Mouse (Mus musculus): Measurements from ENCODE around the gene Paqr9. TPM values are rescaled to one million over a fixed set of nuclear protein-coding genes. Genes with fewer than 3 reads are reported as not detected.

The Paqr9 gene
- polyA plus RNA-seq, 1 experiment from 2014 or later: 63.6 TPM

GRCm38 (mm10) chr9:95597466-95598178, 38.2 kb downstream of the Paqr9 start:
- H3K27ac ChIP-seq (ENCODE audit: low read depth): no peak overlapping the region
- no peak overlapping the region for H3K4me3 ChIP-seq (ENCODE audit: low read depth, low read length)
- ATAC-seq: no peak
- H3K4me2 ChIP-seq (ENCODE audit: low read depth, low read length): 0 out of 2 replicates have a peak overlapping the region, but pooled peaks have one; percentile 9
- 48% methylated on average over 13 of the region's 13 CpGs for whole genome bisulfite sequencing (ENCODE audit: insufficient replicate concordance)
- no peak for DNase-seq
- no peaks in the 10 kb centered on the region for H3K36me3 ChIP-seq (replicated peaks; ENCODE audit: insufficient read depth, low read length)
- TF ChIP-seq EP300 (IDR thresholded peaks at IDR 0.05; ENCODE audit: low read depth) (no peak), CTCF (IDR thresholded peaks at IDR 0.05; ENCODE audit: low read depth) (no peak)
- H3K27me3 ChIP-seq (ENCODE audit: insufficient read depth, low read length): 0 out of 2 replicates have a peak, but pooled peaks cover 3% of the 10 kb centered on the region
- peak overlapping the region; percentile 16; the same call in 1 of the 2 replicates for H3K9ac ChIP-seq (replicated peaks)
- no peaks in the 10 kb centered on the region for H3K9me3 ChIP-seq (ENCODE audit: low read length)
- H3K4me1 ChIP-seq (ENCODE audit: insufficient read depth): no peaks in the 10 kb centered on the region

DNA sequence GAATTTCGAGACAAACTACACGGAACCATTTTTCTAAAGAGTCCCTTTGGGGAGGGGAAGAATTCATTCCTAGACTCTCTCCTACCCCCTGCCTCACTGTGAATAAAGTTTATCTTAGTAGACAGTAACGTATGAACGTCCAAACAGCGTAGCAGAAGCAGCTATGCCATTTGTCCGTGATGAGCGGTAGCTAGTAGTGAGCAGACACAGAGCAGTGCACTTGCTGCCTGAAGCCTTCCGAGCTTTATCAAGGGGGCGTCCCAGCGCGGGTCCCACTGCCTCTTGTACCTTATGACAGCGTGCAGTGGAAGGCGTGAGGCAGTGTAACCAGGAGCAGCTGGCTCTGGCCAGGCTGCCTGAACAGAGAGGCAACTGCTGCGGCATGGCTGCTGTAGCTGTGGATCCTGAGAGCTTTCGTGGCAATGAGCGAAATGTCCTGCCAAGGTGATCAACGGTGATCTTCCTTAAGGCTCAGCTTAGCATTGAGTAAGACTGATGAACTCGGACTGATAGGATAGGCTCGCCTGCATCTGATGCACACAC, 38.8 kb downstream of the Paqr9 start:
- Histone ChIP-seq H3K4me2 (ENCODE audit: low read depth, low read length) (0 out of 2 replicates have a peak overlapping the region, but pooled peaks have one; percentile 9), H3K4me3 (ENCODE audit: low read depth, low read length) (no peak overlapping the region)
- no peak for ATAC-seq

DNA sequence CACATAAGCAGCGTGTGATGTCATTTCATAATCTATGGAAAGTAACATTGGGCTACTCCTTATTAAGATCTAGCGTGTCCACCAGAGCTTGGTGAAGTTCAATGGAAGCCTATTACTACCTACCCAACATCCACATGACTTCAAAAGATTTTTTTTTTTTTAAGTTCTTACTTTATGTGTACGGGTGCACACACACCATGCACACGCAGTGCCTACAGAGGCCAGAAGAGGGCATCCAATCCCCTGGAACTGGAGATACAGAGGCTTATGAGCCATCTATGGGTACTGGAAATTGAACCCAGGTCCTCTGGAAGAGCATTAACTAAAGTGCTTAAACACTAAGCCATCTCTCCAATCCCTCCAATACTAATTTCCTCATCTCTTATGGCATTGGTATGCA, 39.9 kb downstream of the Paqr9 start:
- no peak overlapping the region for H3K4me2 ChIP-seq (ENCODE audit: low read depth, low read length)
- H3K9ac ChIP-seq (replicated peaks): no peak overlapping the region
- ATAC-seq (no peak), DNase-seq (no peak)
- 0 out of 2 replicates have a peak, but pooled peaks cover 3% of the 10 kb centered on the region for H3K27me3 ChIP-seq (ENCODE audit: insufficient read depth, low read length)
- no peaks in the 10 kb centered on the region for H3K36me3 ChIP-seq (replicated peaks; ENCODE audit: insufficient read depth, low read length)
- no peaks in the 10 kb centered on the region for H3K4me1 ChIP-seq (ENCODE audit: insufficient read depth)
- no peak overlapping the region for H3K4me3 ChIP-seq (ENCODE audit: low read depth, low read length)
- 74% methylated on average over 4 of the region's 4 CpGs for WGBS (ENCODE audit: insufficient replicate concordance)
- TF ChIP-seq EP300 (IDR thresholded peaks at IDR 0.05; ENCODE audit: low read depth): no peak
- TF ChIP-seq CTCF (IDR thresholded peaks at IDR 0.05; ENCODE audit: low read depth): peak; percentile 57
- no peaks in the 10 kb centered on the region for H3K9me3 ChIP-seq (ENCODE audit: low read length)
- no peak overlapping the region for H3K27ac ChIP-seq (ENCODE audit: low read depth)

More for the DNA sequence above, 38.8 kb downstream of the Paqr9 start:
- no peaks in the 10 kb centered on the region for H3K9me3 ChIP-seq (ENCODE audit: low read length)
- no peak for DNase-seq
- peak overlapping the region; percentile 16; the same call in 1 of the 2 replicates for H3K9ac ChIP-seq (replicated peaks)
- 53% methylated on average over 19 of the region's 19 CpGs for WGBS (ENCODE audit: insufficient replicate concordance)
- TF ChIP-seq CTCF (IDR thresholded peaks at IDR 0.05; ENCODE audit: low read depth) (no peak), EP300 (IDR thresholded peaks at IDR 0.05; ENCODE audit: low read depth) (no peak)
- H3K27me3 ChIP-seq (ENCODE audit: insufficient read depth, low read length): 0 out of 2 replicates have a peak, but pooled peaks cover 3% of the 10 kb centered on the region
- no peaks in the 10 kb centered on the region for H3K36me3 ChIP-seq (replicated peaks; ENCODE audit: insufficient read depth, low read length)
- no peak overlapping the region for H3K27ac ChIP-seq (ENCODE audit: low read depth)
- no peaks in the 10 kb centered on the region for H3K4me1 ChIP-seq (ENCODE audit: insufficient read depth)

GRCm38 (mm10) chr9:95602849-95603248, 43.4 kb downstream of the Paqr9 start:
- no peak for TF ChIP-seq CTCF (IDR thresholded peaks at IDR 0.05; ENCODE audit: low read depth)
- TF ChIP-seq EP300 (IDR thresholded peaks at IDR 0.05; ENCODE audit: low read depth): no peak
- Histone ChIP-seq H3K4me2 (ENCODE audit: low read depth, low read length) (no peak overlapping the region), H3K9ac (replicated peaks) (no peak overlapping the region), H3K4me3 (ENCODE audit: low read depth, low read length) (no peak overlapping the region), H3K9me3 (ENCODE audit: low read length) (no peaks in the 10 kb centered on the region), H3K27ac (ENCODE audit: low read depth) (no peak overlapping the region), H3K36me3 (replicated peaks; ENCODE audit: insufficient read depth, low read length) (no peaks in the 10 kb centered on the region), H3K27me3 (ENCODE audit: insufficient read depth, low read length) (0 out of 2 replicates have a peak, but pooled peaks cover 3% of the 10 kb centered on the region), H3K4me1 (ENCODE audit: insufficient read depth) (no peaks in the 10 kb centered on the region)
- WGBS (ENCODE audit: insufficient replicate concordance): 62% methylated on average over 3 of the region's 3 CpGs
- DNase-seq: no peak
- ATAC-seq: no peak

DNA sequence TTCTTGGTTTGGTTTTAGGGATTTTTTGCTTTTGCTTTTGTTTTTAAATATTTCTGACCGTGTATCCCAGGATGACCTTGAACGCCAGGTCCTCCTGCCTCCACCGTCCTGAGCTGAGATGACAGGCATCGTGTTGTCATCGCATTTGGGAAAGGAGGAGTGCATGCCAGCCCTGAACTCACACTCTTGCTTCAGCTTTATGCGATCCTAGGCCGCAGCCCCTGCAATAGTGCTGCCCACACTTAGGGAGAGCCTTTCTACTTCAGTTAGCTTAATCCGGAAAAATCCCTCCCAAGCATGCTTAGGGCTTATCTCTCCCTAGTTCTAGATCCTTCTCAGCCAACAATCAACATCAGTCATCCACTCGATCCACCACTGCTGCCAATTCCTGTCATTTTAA, 43.9 kb downstream of the Paqr9 start:
- no peak overlapping the region for H3K4me3 ChIP-seq (ENCODE audit: low read depth, low read length)
- no peak overlapping the region for H3K9ac ChIP-seq (replicated peaks)
- H3K36me3 ChIP-seq (replicated peaks; ENCODE audit: insufficient read depth, low read length): no peaks in the 10 kb centered on the region
- no peak for ATAC-seq
- no peak for DNase-seq
- no peak overlapping the region for H3K4me2 ChIP-seq (ENCODE audit: low read depth, low read length)
- no peak overlapping the region for H3K27ac ChIP-seq (ENCODE audit: low read depth)
- no peaks in the 10 kb centered on the region for H3K9me3 ChIP-seq (ENCODE audit: low read length)
- WGBS (ENCODE audit: insufficient replicate concordance): 75% methylated on average over 9 of the region's 9 CpGs
- TF ChIP-seq EP300 (IDR thresholded peaks at IDR 0.05; ENCODE audit: low read depth) (no peak), CTCF (IDR thresholded peaks at IDR 0.05; ENCODE audit: low read depth) (no peak)
- H3K27me3 ChIP-seq (ENCODE audit: insufficient read depth, low read length): 0 out of 2 replicates have a peak, but pooled peaks cover under 1% of the 10 kb centered on the region
- H3K4me1 ChIP-seq (ENCODE audit: insufficient read depth): no peaks in the 10 kb centered on the region

DNA sequence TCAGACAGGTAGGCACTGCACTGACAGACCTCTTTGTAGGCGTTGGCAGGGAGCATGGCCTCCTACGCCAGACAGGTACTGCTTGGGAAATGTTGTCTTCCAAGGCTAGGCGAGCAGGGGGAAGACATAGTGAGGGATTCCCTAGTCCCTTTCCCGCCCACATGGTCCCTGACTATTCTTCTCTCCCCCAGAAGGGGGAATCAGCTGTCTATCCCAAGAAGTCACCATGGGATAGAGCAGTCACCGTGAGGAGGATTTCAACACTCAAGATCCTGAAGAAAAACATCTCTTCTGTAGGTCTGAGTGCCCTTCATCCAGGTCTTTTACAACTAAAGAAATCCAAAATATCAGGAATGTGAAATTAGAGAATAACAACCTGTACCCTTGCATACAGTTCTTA, 47.7 kb downstream of the Paqr9 start:
- H3K27me3 ChIP-seq (ENCODE audit: insufficient read depth, low read length): no peaks in the 10 kb centered on the region
- no peak for ATAC-seq
- no peaks in the 10 kb centered on the region for H3K9me3 ChIP-seq (ENCODE audit: low read length)
- no peak overlapping the region for H3K4me2 ChIP-seq (ENCODE audit: low read depth, low read length)
- 67% methylated on average over 5 of the region's 5 CpGs for WGBS (ENCODE audit: insufficient replicate concordance)
- no peak overlapping the region for H3K4me3 ChIP-seq (ENCODE audit: low read depth, low read length)
- H3K9ac ChIP-seq (replicated peaks): no peak overlapping the region
- no peak overlapping the region for H3K27ac ChIP-seq (ENCODE audit: low read depth)
- no peak for TF ChIP-seq EP300 (IDR thresholded peaks at IDR 0.05; ENCODE audit: low read depth)
- TF ChIP-seq CTCF (IDR thresholded peaks at IDR 0.05; ENCODE audit: low read depth): 0 out of 2 replicates have a peak, but pooled peaks have one; percentile 28
- H3K36me3 ChIP-seq (replicated peaks; ENCODE audit: insufficient read depth, low read length): no peaks in the 10 kb centered on the region
- no peak for DNase-seq
- no peaks in the 10 kb centered on the region for H3K4me1 ChIP-seq (ENCODE audit: insufficient read depth)
